Mouse (Mus musculus) midbrain, embryonic 16.5 days (tissue): Measurements from ENCODE around the gene Yeats4. TPM values are rescaled to one million over a fixed set of nuclear protein-coding genes. Genes with fewer than 3 reads are reported as not detected.
A peak's percentile ranks its signal among the peaks of the same experiment; 100 is the strongest.

Experiments used
- ATAC-seq: fragments of 200-750 bp; cut with Nextera tagmentation; 2 replicates; pipeline ENCODE4 v1.8.0; 2017; ENCODE audit warnings: moderate TSS enrichment
- H3K27ac ChIP-seq: fragments of 300-500 bp; sonication (generic); 2 replicates; pipeline ENCODE4 v1.5.1; 2014; ENCODE audit warnings: mild to moderate bottlenecking, low read length, mixed read lengths
- H3K27me3 ChIP-seq: fragments of 300-500 bp; sonication (generic); 2 replicates; pipeline ENCODE4 v1.6.1; 2014; ENCODE audit warnings: low read depth, low read length, mixed read lengths; ENCODE audit not compliant: control insufficient read depth, insufficient read depth
- H3K36me3 ChIP-seq: fragments of 300-500 bp; sonication (generic); 2 replicates; pipeline ENCODE4 v1.6.1; 2014; ENCODE audit warnings: mild to moderate bottlenecking, low read length, moderate library complexity, mixed read lengths; ENCODE audit not compliant: control insufficient read depth, insufficient read depth
- H3K4me1 ChIP-seq: fragments of 300-500 bp; sonication (generic); 2 replicates; pipeline ENCODE4 v1.6.1; 2014; ENCODE audit warnings: mild to moderate bottlenecking, low read length, mixed read lengths; ENCODE audit not compliant: control insufficient read depth, insufficient read depth
- H3K4me2 ChIP-seq: fragments of 300-500 bp; sonication (generic); 2 replicates; pipeline ENCODE4 v1.6.1; 2014; ENCODE audit warnings: mild to moderate bottlenecking, low read length, mixed read lengths
- H3K4me3 ChIP-seq: fragments of 300-500 bp; sonication (generic); 2 replicates; pipeline ENCODE4 v1.5.1; 2014; ENCODE audit warnings: low read depth, mild to moderate bottlenecking, low read length, moderate library complexity, mixed read lengths
- H3K9ac ChIP-seq: fragments of 300-500 bp; sonication (generic); 2 replicates; pipeline ENCODE4 v1.6.1; 2014; ENCODE audit warnings: low read depth, low read length, mixed read lengths
- H3K9me3 ChIP-seq: fragments of 300-500 bp; sonication (generic); replicated peaks from 2 replicates; pipeline ENCODE4 v1.6.1; 2014; ENCODE audit warnings: mild to moderate bottlenecking, low read length, mixed read lengths; ENCODE audit not compliant: control insufficient read depth, poor library complexity, severe bottlenecking
- WGBS: fragments of 180-500 bp; shearing (Covaris S2); extraction: QIAGEN DNeasy Blood & Tissue Kit; methylation state at CpG from one replicate; pipeline ENCODE4 v1.1.7; 2014; 5-methylcytosine and 5-hydroxymethylcytosine counted together
- polyA plus RNA-seq: library from polyadenylated mRNA; unstranded; fragments of >200 nt; fragmentation: Nextera tagmentation; extraction: Ambion mirVana; gene quantifications from 2 replicates; pipeline ENCODE4 v1.2.1, GENCODE M21; 2015

The Yeats4 gene
- polyA plus RNA-seq, 1 experiment from 2014 or later: 104 TPM

GRCm38 (mm10) chr10:117193364-117193763 is 30.9 kb downstream of the Yeats4 start:
- Histone ChIP-seq H3K9ac (no peak overlapping the region), H3K4me1 (no peaks in the 10 kb centered on the region), H3K27me3 (no peaks in the 10 kb centered on the region), H3K9me3 (no peaks in the 10 kb centered on the region), H3K4me3 (no peak overlapping the region), H3K4me2 (no peak overlapping the region), H3K27ac (no peak overlapping the region), H3K36me3 (no peaks in the 10 kb centered on the region)
- 81% methylated on average over 5 of the region's 5 CpGs for WGBS
- no peak for ATAC-seq

- H3K4me1 ChIP-seq: no peaks in the 10 kb centered on the region
- 60% methylated on average over 9 of the region's 9 CpGs for WGBS
- no peaks in the 10 kb centered on the region for H3K36me3 ChIP-seq
- H3K9me3 ChIP-seq: no peaks in the 10 kb centered on the region
- H3K27ac ChIP-seq: no peak overlapping the region
- no peak overlapping the region for H3K4me2 ChIP-seq
- H3K27me3 ChIP-seq: no peaks in the 10 kb centered on the region
- no peak overlapping the region for H3K4me3 ChIP-seq
- no peak overlapping the region for H3K9ac ChIP-seq
- no peak for ATAC-seq
Observed at GRCm38 (mm10) chr10:117185399-117186089, 38.8 kb downstream of the Yeats4 start.

DNA sequence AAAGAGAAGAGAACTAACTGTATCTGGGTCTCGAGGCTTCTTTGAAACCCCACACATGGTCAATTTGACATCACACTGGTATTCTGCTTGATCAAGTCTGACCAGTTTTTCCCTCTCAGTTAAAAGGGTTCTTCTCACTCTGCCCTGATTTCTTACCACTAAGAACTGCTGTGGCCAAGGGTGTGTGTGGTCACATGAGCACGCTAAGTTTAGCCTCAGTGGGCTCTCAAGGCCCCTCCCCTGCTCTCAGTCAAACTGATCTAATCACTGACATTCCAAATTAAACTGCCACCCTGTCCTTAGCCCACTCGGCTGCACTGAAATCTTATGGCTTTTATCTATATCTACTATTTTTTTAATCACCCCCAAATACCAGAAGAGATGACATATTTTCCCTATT is 43.2 kb downstream of the Yeats4 start:
- Histone ChIP-seq H3K27me3 (no peaks in the 10 kb centered on the region), H3K27ac (no peak overlapping the region), H3K4me3 (no peak overlapping the region), H3K4me2 (no peak overlapping the region), H3K9ac (no peak overlapping the region), H3K4me1 (no peaks in the 10 kb centered on the region), H3K9me3 (no peaks in the 10 kb centered on the region), H3K36me3 (no peaks in the 10 kb centered on the region)
- ATAC-seq: no peak
- WGBS: 48% methylated on average over 3 of the region's 3 CpGs

GRCm38 (mm10) chr10:117174645-117175044 is 49.7 kb downstream of the Yeats4 start:
- no peak overlapping the region for H3K27ac ChIP-seq
- no peak for ATAC-seq
- H3K4me3 ChIP-seq: no peak overlapping the region
- no peaks in the 10 kb centered on the region for H3K9me3 ChIP-seq
- peaks cover 2% of the 10 kb centered on the region; the same call in 1 of the 2 replicates for H3K4me1 ChIP-seq
- H3K9ac ChIP-seq: no peak overlapping the region
- H3K4me2 ChIP-seq: peak overlapping the region; percentile 16
- no peaks in the 10 kb centered on the region for H3K36me3 ChIP-seq
- 59% methylated on average over 12 of the region's 12 CpGs for WGBS
- H3K27me3 ChIP-seq: no peaks in the 10 kb centered on the region

DNA sequence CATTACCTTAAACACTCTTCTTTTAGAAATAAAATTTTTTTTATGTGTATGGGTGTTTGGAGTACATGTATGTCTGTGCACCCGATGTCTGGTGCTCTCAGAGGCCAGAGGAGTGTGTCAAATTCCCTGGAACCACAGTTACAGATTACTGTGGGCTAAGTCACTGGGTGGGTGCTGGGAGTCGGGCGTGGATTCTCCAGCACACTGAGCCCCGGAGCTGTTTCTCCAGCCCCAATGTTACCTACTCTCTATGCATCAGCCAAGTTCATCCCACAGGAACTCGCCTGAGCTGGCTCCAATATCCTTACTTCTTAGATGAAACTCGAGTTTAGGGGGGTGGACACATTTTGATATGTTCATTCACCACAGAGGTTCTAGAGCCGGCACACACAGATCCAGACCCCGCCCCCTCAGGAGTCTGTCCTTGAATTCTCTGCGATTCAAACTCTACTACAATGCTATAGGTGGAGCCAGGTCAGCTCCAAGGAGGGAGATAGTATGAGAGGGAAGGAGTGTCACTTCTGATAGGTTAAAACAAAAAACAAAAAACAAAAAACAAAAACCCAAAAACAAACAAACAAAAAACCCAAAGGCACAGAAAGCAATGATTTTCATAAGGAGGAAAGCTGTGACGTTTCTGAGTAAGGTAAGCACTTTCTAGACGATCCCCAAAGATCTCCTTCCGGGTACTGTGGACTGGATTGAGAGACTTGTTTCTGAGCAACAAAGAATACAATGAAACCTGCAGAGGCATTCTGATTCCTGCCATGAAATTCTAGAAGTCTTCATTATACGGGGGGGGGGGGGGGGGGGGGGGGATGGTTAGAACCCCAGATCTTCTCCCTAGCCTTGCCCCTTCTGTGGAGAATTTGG is 50.5 kb downstream of the Yeats4 start:
- H3K36me3 ChIP-seq: no peaks in the 10 kb centered on the region
- WGBS: 37% methylated on average over 12 of the region's 13 CpGs
- ATAC-seq: no peak
- H3K27me3 ChIP-seq: no peaks in the 10 kb centered on the region
- H3K27ac ChIP-seq: no peak overlapping the region
- H3K4me1 ChIP-seq: peaks cover 2% of the 10 kb centered on the region; the same call in 1 of the 2 replicates
- H3K4me3 ChIP-seq: no peak overlapping the region
- peak overlapping the region; percentile 21 for H3K4me2 ChIP-seq
- no peaks in the 10 kb centered on the region for H3K9me3 ChIP-seq
- no peak overlapping the region for H3K9ac ChIP-seq

- WGBS: 91% methylated on average over 1 of the region's 1 CpGs
- Histone ChIP-seq H3K36me3 (no peaks in the 10 kb centered on the region), H3K4me1 (peaks cover 2% of the 10 kb centered on the region; the same call in 1 of the 2 replicates), H3K4me2 (no peak overlapping the region), H3K27ac (no peak overlapping the region), H3K4me3 (no peak overlapping the region), H3K9ac (no peak overlapping the region), H3K9me3 (no peaks in the 10 kb centered on the region), H3K27me3 (no peaks in the 10 kb centered on the region)
- ATAC-seq: no peak
Observed at GRCm38 (mm10) chr10:117173111-117173510, 51.2 kb downstream of the Yeats4 start.

DNA sequence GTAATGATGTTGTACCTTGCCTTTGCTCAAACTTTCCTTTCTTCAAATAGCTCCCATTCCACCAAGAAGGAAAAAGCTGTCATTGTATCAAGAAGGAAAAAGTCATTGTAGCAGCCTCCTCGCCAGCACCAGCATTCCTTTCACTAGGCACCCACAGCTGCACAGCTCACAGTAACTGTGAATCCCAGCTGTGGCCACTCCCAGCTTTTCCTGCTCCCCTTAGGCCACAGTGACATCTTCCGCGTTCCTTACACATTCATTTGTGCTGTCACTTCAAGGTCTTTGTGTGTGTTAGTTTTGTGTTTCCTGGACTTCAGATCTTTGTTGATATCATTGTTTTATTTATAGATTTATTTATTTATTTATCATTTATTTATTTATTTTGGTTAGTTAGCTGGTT is 52.2 kb downstream of the Yeats4 start:
- peaks cover 2% of the 10 kb centered on the region; the same call in 1 of the 2 replicates for H3K4me1 ChIP-seq
- H3K27ac ChIP-seq: no peak overlapping the region
- H3K9me3 ChIP-seq: no peaks in the 10 kb centered on the region
- no peak overlapping the region for H3K4me2 ChIP-seq
- H3K9ac ChIP-seq: no peak overlapping the region
- H3K4me3 ChIP-seq: no peak overlapping the region
- 51% methylated on average over 3 of the region's 3 CpGs for WGBS
- H3K36me3 ChIP-seq: no peaks in the 10 kb centered on the region
- ATAC-seq: no peak
- no peaks in the 10 kb centered on the region for H3K27me3 ChIP-seq

GRCm38 (mm10) chr10:117166785-117167425 is 57.4 kb downstream of the Yeats4 start:
- H3K27me3 ChIP-seq: no peaks in the 10 kb centered on the region
- no peak for ATAC-seq
- no peak overlapping the region for H3K9ac ChIP-seq
- no peaks in the 10 kb centered on the region for H3K36me3 ChIP-seq
- no peak overlapping the region for H3K27ac ChIP-seq
- 93% methylated on average over 11 of the region's 11 CpGs for WGBS
- H3K4me3 ChIP-seq: no peak overlapping the region
- no peaks in the 10 kb centered on the region for H3K4me1 ChIP-seq
- H3K9me3 ChIP-seq: no peaks in the 10 kb centered on the region
- no peak overlapping the region for H3K4me2 ChIP-seq
